Mouse (Mus musculus): Measurements from ENCODE around the gene 1600014C10Rik.
A peak's percentile ranks its signal among the peaks of the same experiment; 100 is the strongest.

Gene 1600014C10Rik

GRCm38 (mm10) chr7:38182962-38183687 lies at the start of gene 1600014C10Rik:
Gene 1600014C10Rik, plus strand, starts transcription at chr7:38183217.
- DNase-seq, result peak in 1 of 2 experiments; percentile 27

- DNase-seq, result no peak
Measured at GRCm38 (mm10) chr7:38134471-38134870, 48.5 kb upstream of the 1600014C10Rik start.

- no peak for DNase-seq
Measured at GRCm38 (mm10) chr7:38140324-38140723, 42.7 kb upstream of the 1600014C10Rik start.

- DNase-seq, result peak; percentile 59 to 87
Measured at GRCm38 (mm10) chr7:38141747-38142545, 41.1 kb upstream of the 1600014C10Rik start.

DNA sequence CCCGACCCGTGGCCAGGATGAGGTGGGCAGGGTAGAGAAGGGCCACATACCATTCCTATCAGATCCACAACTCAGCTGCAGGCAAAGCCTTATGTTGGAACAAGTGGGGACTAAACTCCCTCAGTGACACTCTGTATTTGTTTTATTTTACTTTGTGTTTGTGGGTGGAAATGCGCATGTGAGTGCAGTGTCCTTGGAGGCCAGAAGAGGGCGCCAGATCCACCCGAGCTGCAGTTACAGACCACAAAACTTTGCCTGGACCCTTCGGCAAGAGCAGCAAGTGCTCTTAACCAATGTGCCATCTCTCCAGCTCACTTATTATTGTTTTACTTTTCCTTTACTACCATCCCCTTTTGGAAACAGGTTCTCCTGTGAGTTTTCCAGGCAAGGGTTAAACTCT lies 35.5 kb upstream of the 1600014C10Rik start:
- DNase-seq, result no peak

GRCm38 (mm10) chr7:38151706-38152312 lies 31.2 kb upstream of the 1600014C10Rik start:
- DNase-seq, result no peak

DNA sequence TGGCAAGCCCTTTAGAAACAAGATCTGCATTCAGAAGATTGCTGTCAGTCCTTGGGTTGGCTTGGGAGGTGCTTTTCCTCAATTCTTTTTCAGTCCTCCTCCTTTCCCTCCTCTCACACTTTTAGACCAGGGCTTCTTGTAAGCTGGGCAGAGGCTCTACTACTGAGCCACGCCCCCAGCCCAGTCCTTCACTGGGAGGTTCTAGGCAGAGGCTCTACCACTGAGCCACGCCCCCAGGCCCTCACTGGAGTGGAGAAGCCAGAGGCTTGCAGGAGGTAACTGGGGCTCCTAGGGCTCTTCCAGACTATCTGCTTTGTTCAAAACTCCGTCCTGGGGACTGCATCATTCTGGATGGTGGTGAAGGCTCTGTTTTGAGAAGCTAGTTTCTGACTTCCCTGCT lies 30.4 kb upstream of the 1600014C10Rik start:
- DNase-seq, result no peak

- no peak for DNase-seq
Measured at GRCm38 (mm10) chr7:38155829-38156228, 27.2 kb upstream of the 1600014C10Rik start.

- no peak for DNase-seq
Measured at GRCm38 (mm10) chr7:38158764-38159458, 24.1 kb upstream of the 1600014C10Rik start.

DNA sequence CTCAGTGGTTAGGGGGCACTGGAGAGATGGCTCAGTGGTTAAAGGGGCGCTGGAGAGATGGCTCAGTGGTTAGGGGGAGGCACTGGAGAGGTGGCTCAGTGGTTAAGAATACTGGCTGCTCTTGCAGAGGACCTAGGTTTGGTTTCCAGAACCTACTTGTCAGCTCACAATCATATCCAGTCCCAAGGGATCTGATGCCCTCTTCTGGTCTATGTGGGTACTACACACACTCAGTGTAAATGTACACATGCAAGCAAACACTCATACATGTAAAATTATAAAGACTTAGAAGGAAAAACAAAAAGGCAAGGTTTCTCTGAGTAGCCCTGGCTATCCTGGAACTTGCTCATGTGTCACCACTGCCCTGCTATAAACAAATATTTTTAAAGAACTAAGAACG lies 21.6 kb upstream of the 1600014C10Rik start:
- DNase-seq, result no peak

DNA sequence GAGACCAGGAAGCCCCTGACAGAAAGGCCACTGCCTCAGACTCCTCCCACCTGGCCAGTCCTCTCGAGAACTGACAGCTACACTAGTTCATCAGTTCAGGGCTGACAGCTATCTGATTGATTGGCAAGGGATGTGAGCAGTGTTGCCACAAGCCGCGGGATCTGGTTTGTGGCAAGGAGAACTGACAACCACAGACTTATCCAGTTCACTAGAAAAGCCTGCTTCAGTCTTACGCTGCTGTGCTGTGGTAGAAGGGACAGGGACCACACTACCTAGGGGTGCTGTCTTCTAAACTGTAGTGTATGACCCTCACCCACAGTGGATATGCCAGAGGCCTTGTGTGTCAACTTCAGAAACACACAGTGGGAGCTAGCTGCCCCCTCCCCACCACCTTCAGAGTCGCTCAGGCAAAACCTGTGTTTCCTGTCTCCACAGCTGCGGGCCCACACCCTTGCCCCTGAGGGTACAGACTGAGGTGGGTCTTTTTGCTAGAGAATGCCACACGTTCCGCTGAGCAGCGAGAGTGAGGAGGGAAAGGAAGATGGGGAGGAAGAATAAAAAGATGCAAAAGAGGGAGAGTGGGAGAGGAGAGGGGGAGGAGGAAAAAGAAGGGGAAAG lies 19.5 kb upstream of the 1600014C10Rik start:
- peak in 1 of 2 experiments; percentile 12 for DNase-seq

GRCm38 (mm10) chr7:38166930-38167645 lies 15.9 kb upstream of the 1600014C10Rik start:
- DNase-seq, result no peak

- peak in 1 of 2 experiments; percentile 23 for DNase-seq
Measured at GRCm38 (mm10) chr7:38167724-38168141, 15.3 kb upstream of the 1600014C10Rik start.

DNA sequence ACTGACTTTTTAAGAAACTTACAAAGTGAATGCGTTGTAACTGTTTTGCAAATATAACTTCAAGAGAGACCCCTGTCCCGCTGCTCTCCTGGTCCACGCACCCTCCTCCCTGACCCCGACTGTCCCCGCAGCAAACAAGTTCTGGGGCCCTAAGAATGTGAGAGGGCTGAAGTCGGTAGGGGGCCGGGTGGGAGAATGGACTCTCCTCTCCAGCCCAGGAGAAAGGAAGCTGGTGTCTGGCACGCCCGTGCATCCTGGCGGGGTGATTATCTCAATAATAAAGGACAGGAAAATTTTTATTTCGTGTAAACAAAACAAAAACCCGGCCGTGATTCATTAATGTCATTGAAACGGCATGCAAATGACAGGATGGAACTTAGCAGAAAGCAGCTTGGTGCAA lies 9.1 kb upstream of the 1600014C10Rik start:
- DNase-seq, result no peak

GRCm38 (mm10) chr7:38174321-38175148 lies 8.5 kb upstream of the 1600014C10Rik start:
- no peak for DNase-seq

DNA sequence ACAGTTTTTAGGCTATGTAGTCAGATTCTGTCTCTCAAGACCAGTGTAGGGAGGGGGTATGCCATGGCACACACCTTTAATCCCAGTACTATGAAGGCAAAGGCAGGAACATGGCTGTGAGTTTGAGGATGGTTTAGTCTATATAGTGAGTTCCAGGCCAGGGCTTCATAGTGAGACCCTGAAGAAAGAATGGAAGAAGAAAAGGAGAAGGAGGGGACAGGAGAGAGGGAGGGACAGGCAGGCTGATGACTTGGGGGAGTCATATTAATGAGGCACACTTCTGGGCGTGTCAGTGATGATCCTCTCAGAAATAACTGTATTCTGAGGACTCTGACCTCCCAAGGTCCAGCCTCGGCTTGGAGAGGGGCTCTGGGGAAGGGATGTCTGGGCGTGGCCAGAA lies 7.0 kb upstream of the 1600014C10Rik start:
- DNase-seq, result no peak

- DNase-seq, result no peak
Measured at GRCm38 (mm10) chr7:38179896-38180295, 3.1 kb upstream of the 1600014C10Rik start.

- DNase-seq, result no peak
Measured at GRCm38 (mm10) chr7:38181366-38181765, 1.7 kb upstream of the 1600014C10Rik start.

- peak; percentile 72 to 87 for DNase-seq
Measured at GRCm38 (mm10) chr7:38182596-38182961, 438 bp upstream of the 1600014C10Rik start.

DNA sequence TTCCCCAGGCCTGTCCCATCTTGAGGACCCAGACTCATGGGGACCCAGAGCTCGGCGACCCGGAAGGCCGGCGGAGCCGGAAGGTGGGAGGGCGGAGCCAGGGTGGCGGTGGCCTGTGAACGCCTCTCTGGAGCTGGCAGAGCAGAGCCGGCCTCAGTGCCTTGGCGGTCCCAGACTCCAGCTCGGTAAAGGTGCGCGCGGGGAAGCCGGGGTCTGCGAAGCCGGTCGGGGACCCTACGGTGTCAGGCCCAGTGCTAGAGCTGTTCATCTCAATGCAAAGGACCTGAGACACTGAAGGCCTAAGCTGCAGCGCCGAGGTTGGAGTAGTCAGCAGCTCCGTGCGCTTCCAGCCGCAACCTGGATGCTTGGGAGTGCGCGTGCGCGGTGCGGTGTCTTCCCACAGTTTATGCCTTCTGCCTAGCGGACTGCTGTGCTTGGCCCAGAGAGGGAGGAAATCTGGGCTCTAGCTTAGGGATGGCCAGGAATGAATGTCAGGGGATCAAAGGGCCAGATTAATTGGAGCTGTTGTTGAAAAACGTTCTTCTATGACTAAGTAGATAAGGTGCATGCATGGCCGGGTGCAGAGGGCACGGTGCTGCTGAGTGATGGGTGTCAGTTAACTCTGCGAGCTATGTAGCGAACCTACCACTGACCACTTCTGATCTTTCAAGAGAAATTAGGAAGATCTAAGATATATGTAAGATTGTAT lies 846 bp downstream of the 1600014C10Rik start:
- peak; percentile 80 to 83 for DNase-seq
